Mouse (Mus musculus) spleen, adult 2 months (tissue): ENCODE results near the gene Gm8113.
"Not testable (repeated sequence)": the region's sequence is repeated elsewhere in the genome, so short reads cannot be mapped to it uniquely, and the experiment has no call there.

Source experiments
- CTCF ChIP-seq: fragments of 200-500 bp; IDR thresholded peaks from 2 replicates; pipeline ENCODE4 v1.5.1; 2011; ENCODE audit warnings: mild to moderate bottlenecking, inconsistent platforms; ENCODE audit not compliant: insufficient read depth, insufficient read length, insufficient replicate concordance; ENCODE audit errors: extremely low read depth
- POLR2A ChIP-seq: fragments of 200-500 bp; IDR thresholded peaks from 2 replicates; pipeline ENCODE4 v1.6.1; 2011; ENCODE audit warnings: low read depth, low read length, inconsistent platforms

DNA sequence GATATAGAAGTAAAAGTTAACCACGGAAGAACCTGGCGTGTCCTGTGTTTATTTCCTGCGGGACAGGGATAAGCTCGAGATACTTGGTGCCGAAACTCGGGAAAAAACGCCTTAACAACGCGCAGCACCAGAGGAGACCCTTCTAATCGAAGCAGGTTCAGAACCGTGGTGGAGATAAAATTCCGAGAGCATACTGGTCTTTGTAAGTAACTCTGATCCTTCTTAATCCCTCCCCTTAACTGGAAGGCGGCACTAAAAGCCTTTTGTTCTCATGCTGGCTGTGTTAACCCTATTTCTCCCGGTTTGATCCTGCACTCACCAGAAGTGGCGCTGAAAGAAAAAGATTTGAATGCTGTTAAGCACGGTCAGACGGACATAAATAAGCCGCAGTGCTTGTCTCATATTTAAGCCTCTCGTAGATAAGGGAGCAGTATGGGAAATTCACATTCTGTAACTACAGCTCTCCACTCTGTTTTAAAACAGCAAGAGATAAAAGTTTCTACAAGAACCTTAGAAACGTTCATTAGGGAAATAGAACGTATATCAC lies 287 bp downstream of the Gm8113 start:
- TF ChIP-seq CTCF, POLR2A: not testable (repeated sequence)
